Mouse (Mus musculus): ENCODE results near the gene Slfn14.

The Slfn14 gene

GRCm38 (mm10) chr11:83285627-83286026, 899 bp downstream of the Slfn14 start:
- WGBS, result 86% methylated on average over 4 of the region's 4 CpGs

- 66% methylated on average over 2 of the region's 2 CpGs for WGBS
These were observed 4.4 kb downstream of the Slfn14 start for GRCm38 (mm10) chr11:83282084-83282483.

- 88% methylated on average over 6 of the region's 6 CpGs for WGBS
These were observed 6.8 kb downstream of the Slfn14 start for GRCm38 (mm10) chr11:83279691-83280090.

GRCm38 (mm10) chr11:83279024-83279423, 7.5 kb downstream of the Slfn14 start:
- 81% methylated on average over 4 of the region's 4 CpGs for WGBS

- WGBS, result 55% methylated on average over 7 of the region's 7 CpGs
These were observed 10.3 kb downstream of the Slfn14 start for GRCm38 (mm10) chr11:83276251-83276650.

- WGBS, result 13% methylated on average over 2 of the region's 2 CpGs
These were observed 14.3 kb downstream of the Slfn14 start for GRCm38 (mm10) chr11:83271951-83272843.

GRCm38 (mm10) chr11:83271151-83271950, 15.2 kb downstream of the Slfn14 start:
- under 1% methylated on average over 26 of the region's 26 CpGs for WGBS

GRCm38 (mm10) chr11:83270842-83271150, 15.7 kb downstream of the Slfn14 start:
- 2% methylated on average over 6 of the region's 6 CpGs for WGBS

GRCm38 (mm10) chr11:83263146-83263545, 23.4 kb downstream of the Slfn14 start:
- WGBS, result 62% methylated on average over 3 of the region's 3 CpGs

- 98% methylated on average over 1 of the region's 1 CpGs for WGBS
These were observed 23.9 kb downstream of the Slfn14 start for GRCm38 (mm10) chr11:83262673-83263072.

GRCm38 (mm10) chr11:83257211-83257610, 29.3 kb downstream of the Slfn14 start:
- WGBS, result 62% methylated on average over 5 of the region's 5 CpGs

GRCm38 (mm10) chr11:83239811-83240210, 46.7 kb downstream of the Slfn14 start:
- WGBS, result 15% methylated on average over 2 of the region's 2 CpGs

GRCm38 (mm10) chr11:83238389-83238788, 48.1 kb downstream of the Slfn14 start:
- WGBS, result 93% methylated on average over 2 of the region's 2 CpGs

GRCm38 (mm10) chr11:83237390-83237789, 49.1 kb downstream of the Slfn14 start:
- 82% methylated on average over 9 of the region's 9 CpGs for WGBS

GRCm38 (mm10) chr11:83233621-83234020, 52.9 kb downstream of the Slfn14 start:
- WGBS, result 45% methylated on average over 5 of the region's 5 CpGs

GRCm38 (mm10) chr11:83230966-83231365, 55.6 kb downstream of the Slfn14 start:
- 69% methylated on average over 3 of the region's 3 CpGs for WGBS

GRCm38 (mm10) chr11:83227926-83228723, 58.4 kb downstream of the Slfn14 start:
- 86% methylated on average over 7 of the region's 7 CpGs for WGBS

GRCm38 (mm10) chr11:83225371-83225960, 61.1 kb downstream of the Slfn14 start:
- WGBS, result 88% methylated on average over 9 of the region's 9 CpGs
